Mouse (Mus musculus) liver, adult 2 months (tissue): ENCODE results near the gene Gnat2.

Source experiments
- CTCF ChIP-seq: fragments of 200-500 bp; IDR thresholded peaks from 2 replicates; pipeline ENCODE4 v1.5.1; 2011; ENCODE audit warnings: low read depth, low read length, control low read depth
- POLR2A ChIP-seq: fragments of 200-500 bp; IDR thresholded peaks from 2 replicates; pipeline ENCODE4 v1.6.1; 2011; ENCODE audit warnings: low read length, control low read depth; ENCODE audit not compliant: insufficient read depth; ENCODE audit errors: extremely low read depth

DNA sequence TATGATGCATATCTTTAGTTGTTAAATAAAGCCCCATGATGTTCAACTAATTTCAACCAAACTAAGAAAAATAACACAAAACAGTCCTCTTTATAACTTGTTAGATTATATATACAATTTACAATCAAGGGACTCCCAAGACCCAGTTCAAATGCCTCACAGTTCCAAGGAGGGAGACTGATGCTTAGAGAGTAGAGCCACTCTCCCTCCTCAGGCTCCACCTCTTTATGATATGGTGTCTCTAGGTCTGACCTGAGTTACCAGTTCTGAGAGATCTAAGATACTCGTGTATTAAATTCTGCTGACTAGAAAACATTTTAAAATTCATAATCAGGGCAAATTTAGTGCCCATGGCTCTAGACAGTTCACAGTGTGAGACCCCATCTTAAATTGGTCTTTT is 46.5 kb downstream of the Gnat2 start:
- TF ChIP-seq CTCF (no peak), POLR2A (no peak)
